Mouse (Mus musculus): ENCODE measurements around the gene Gm9045. TPM values are rescaled to one million over a fixed set of nuclear protein-coding genes. Genes with fewer than 3 reads are reported as not detected.
A peak's percentile ranks its signal among the peaks of the same experiment; 100 is the strongest.
"Not testable (repeated sequence)": the region's sequence is repeated elsewhere in the genome, so short reads cannot be mapped to it uniquely, and the experiment has no call there.

Gm9045 gene
- polyA plus RNA-seq, 1 experiment from 2014 or later, result not detected

DNA sequence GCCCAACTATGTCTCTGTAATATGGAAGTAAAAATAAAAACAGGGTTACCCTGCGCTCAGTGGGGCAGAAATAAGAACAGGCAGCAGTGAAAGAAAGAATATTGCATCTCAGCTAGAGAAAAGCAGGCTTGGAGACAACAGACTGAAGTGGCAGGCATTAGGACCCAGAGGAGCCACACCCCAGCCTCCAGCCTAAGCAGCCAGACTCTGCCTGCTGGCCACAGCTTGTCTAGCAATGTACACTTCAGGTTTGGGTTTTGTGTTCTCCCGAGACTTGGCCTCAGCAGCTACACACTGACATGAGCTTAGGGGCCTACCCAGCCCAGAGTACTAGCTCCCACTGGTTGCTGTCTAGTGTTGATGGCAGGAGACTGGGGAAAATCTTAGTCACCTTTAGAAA is 35.5 kb downstream of the Gm9045 start:
- not testable (repeated sequence) for H3K4me3 ChIP-seq (ENCODE audit: low read depth, low read length); H3K4me2 ChIP-seq (ENCODE audit: low read depth, severe bottlenecking); ATAC-seq (ENCODE audit: insufficient number of reproducible peaks, low FRiP score, low TSS enrichment, low read depth); H3K27ac ChIP-seq (replicated peaks; ENCODE audit: low read depth, low read length); H3K4me1 ChIP-seq (ENCODE audit: control insufficient read depth, insufficient read depth, low read length); H3K9ac ChIP-seq (ENCODE audit: low read length); H3K27me3 ChIP-seq (ENCODE audit: control insufficient read depth, insufficient read depth, low read length); H3K36me3 ChIP-seq (ENCODE audit: control insufficient read depth, insufficient read depth, low read length); H3K9me3 ChIP-seq (ENCODE audit: control insufficient read depth, low read length)
- DNase-seq (ENCODE audit: low spot score), result peak; percentile 22
- 44% methylated on average over 2 of the region's 2 CpGs for WGBS

DNA sequence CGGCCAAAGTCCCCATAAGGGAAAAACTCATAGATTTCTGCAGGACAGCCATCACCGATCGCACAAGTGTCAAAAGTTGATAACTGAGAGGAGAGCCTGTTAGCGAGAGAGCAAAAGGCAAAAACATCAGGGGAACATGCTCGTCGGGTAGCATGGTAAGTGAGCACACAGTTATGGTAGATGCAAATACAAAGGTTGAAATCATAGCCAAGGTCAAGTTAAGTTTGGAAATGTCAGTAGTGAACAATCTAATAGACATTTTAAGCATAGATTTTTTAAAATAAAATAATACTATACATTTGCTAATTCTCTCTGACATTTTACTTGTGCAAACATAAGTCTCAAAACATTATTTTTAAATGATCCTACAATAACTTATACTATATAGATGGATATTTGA is 42.7 kb downstream of the Gm9045 start, which contains the start of gene Iltifb:
Gene Iltifb (minus strand): TSS at position 101 of the 400 bp plus-strand sequence.
- ATAC-seq (ENCODE audit: insufficient number of reproducible peaks, low FRiP score, low TSS enrichment, low read depth), result no peak
- H3K9ac ChIP-seq (ENCODE audit: low read length), result no peak within 1 kb of the TSS
- WGBS, result 95% methylated on average over 6 of the region's 6 CpGs

More for the DNA sequence above, 42.7 kb downstream of the Gm9045 start, which contains the start of gene Iltifb:
- Histone ChIP-seq H3K4me2 (ENCODE audit: low read depth, severe bottlenecking) (no peak within 1 kb of the TSS), H3K9me3 (ENCODE audit: control insufficient read depth, low read length) (no peaks in the 10 kb centered on the region), H3K27me3 (ENCODE audit: control insufficient read depth, insufficient read depth, low read length) (no peaks in the 10 kb centered on the region), H3K4me1 (ENCODE audit: control insufficient read depth, insufficient read depth, low read length) (no peaks in the 10 kb centered on the region), H3K4me3 (ENCODE audit: low read depth, low read length) (no peak within 1 kb of the TSS), H3K27ac (replicated peaks; ENCODE audit: low read depth, low read length) (no peak within 1 kb of the TSS), H3K36me3 (ENCODE audit: control insufficient read depth, insufficient read depth, low read length) (no peaks in the 10 kb centered on the region)
- DNase-seq (ENCODE audit: low spot score), result no peak

Other genes with a start within 250 kb of the Gm9045 start
- 58.7 and 64.2 TPM in 2 replicates for gene Mdm1, start 196.0 kb downstream of the Gm9045 start, polyA plus RNA-seq (2014; fragmentation: Nextera tagmentation; extraction: Ambion mirVana)
- 0.23 TPM in 1 of 2 replicates, not detected in the other for gene Il22, start 132.9 kb downstream of the Gm9045 start, polyA plus RNA-seq (2014; fragmentation: Nextera tagmentation; extraction: Ambion mirVana)
- gene Gm32717, start 97.1 kb downstream of the Gm9045 start, polyA plus RNA-seq (2014; fragmentation: Nextera tagmentation; extraction: Ambion mirVana), result 0.10 TPM in 1 of 2 replicates, not detected in the other
- gene Gm32802, start 79.1 kb downstream of the Gm9045 start, polyA plus RNA-seq (2014; fragmentation: Nextera tagmentation; extraction: Ambion mirVana), result 0.10 TPM in 1 of 2 replicates, not detected in the other
- not detected in 2 replicates for gene Iltifb, start 42.8 kb downstream of the Gm9045 start, polyA plus RNA-seq (2014; fragmentation: Nextera tagmentation; extraction: Ambion mirVana)
- 0.09 TPM in 1 of 2 replicates, not detected in the other for gene Gm9040, start 10.9 kb downstream of the Gm9045 start, polyA plus RNA-seq (2014; fragmentation: Nextera tagmentation; extraction: Ambion mirVana)
- gene Gm9044, start 5.4 kb downstream of the Gm9045 start, polyA plus RNA-seq (2014; fragmentation: Nextera tagmentation; extraction: Ambion mirVana), result 0.09 TPM in 1 of 2 replicates, not detected in the other
- not detected in 2 replicates for gene Gm9046, start 5.4 kb upstream of the Gm9045 start, polyA plus RNA-seq (2014; fragmentation: Nextera tagmentation; extraction: Ambion mirVana)
- not detected in 2 replicates for gene Gm9048, start 10.8 kb upstream of the Gm9045 start, polyA plus RNA-seq (2014; fragmentation: Nextera tagmentation; extraction: Ambion mirVana)
- not detected in 2 replicates for gene Gm9049, start 16.3 kb upstream of the Gm9045 start, polyA plus RNA-seq (2014; fragmentation: Nextera tagmentation; extraction: Ambion mirVana)
- gene Ifng, start 103.2 kb upstream of the Gm9045 start, polyA plus RNA-seq (2014; fragmentation: Nextera tagmentation; extraction: Ambion mirVana), result not detected in 2 replicates

All from limb, embryonic 11.5 days (tissue).